Mouse (Mus musculus) NIH3T3 (cell line): ENCODE data around the gene Vps54.

ENCODE experiments used
- DNase-seq: peaks from one replicate; pipeline ENCODE4 v3.0.0-alpha.2; 2012; ENCODE audit warnings: low read depth

Vps54 gene

GRCm38 (mm10) chr11:21339088-21339487 lies 100.0 kb downstream of the Vps54 start:
- no peak for DNase-seq

- DNase-seq = no peak
Observed at GRCm38 (mm10) chr11:21343490-21343889, 104.4 kb downstream of the Vps54 start.

GRCm38 (mm10) chr11:21346020-21346419 lies 106.9 kb downstream of the Vps54 start:
- no peak for DNase-seq

- no peak for DNase-seq
Observed at GRCm38 (mm10) chr11:21348890-21349289, 109.8 kb downstream of the Vps54 start.

GRCm38 (mm10) chr11:21351296-21351695 lies 112.2 kb downstream of the Vps54 start:
- no peak for DNase-seq

GRCm38 (mm10) chr11:21363144-21363940 lies 124.3 kb downstream of the Vps54 start:
- DNase-seq = peak; percentile 53

GRCm38 (mm10) chr11:21368466-21368865 lies 129.4 kb downstream of the Vps54 start:
- peak; percentile 29 for DNase-seq

GRCm38 (mm10) chr11:21369248-21370016 lies 130.4 kb downstream of the Vps54 start:
- peak; percentile 43 for DNase-seq

GRCm38 (mm10) chr11:21370399-21371121 lies 131.5 kb downstream of the Vps54 start:
- DNase-seq = peak; percentile 89
